Mouse (Mus musculus) G1E-ER4 (cell line): ENCODE measurements around the gene Agap3. TPM values are rescaled to one million over a fixed set of nuclear protein-coding genes. Genes with fewer than 3 reads are reported as not detected.

ENCODE experiments used
- GATA1 ChIP-seq: IDR thresholded peaks from one replicate; pipeline ENCODE4 v1.8.0; 2012; ENCODE audit warnings: low read length, inconsistent platforms
- polyA plus RNA-seq: library from polyadenylated mRNA; stranded (reverse); fragments of >175 nt; gene quantifications from 2 replicates; pipeline ENCODE4 v1.2.3, GENCODE M21; 2012

The Agap3 gene
- polyA plus RNA-seq, 1 experiment: 334 TPM

- no peak for TF ChIP-seq GATA1
Observed at GRCm38 (mm10) chr5:24541144-24541569, 89.2 kb downstream of the Agap3 start.

GRCm38 (mm10) chr5:24542643-24543042 lies 90.7 kb downstream of the Agap3 start:
- no peak for TF ChIP-seq GATA1

GRCm38 (mm10) chr5:24550598-24551316 lies 98.8 kb downstream of the Agap3 start:
- no peak for TF ChIP-seq GATA1

- no peak for TF ChIP-seq GATA1
Observed at GRCm38 (mm10) chr5:24551317-24551688, 99.3 kb downstream of the Agap3 start.

Other genes with a start within 250 kb of the Agap3 start
- 4.0 and 4.3 TPM in 2 replicates for gene Kcnh2, start 100.6 kb upstream of the Agap3 start, polyA plus RNA-seq
- 0.06 and 0.15 TPM in 2 replicates for gene Nos3, start 87.4 kb upstream of the Agap3 start, polyA plus RNA-seq
- gene Atg9b, start 60.0 kb upstream of the Agap3 start, polyA plus RNA-seq: 0.17 and 0.25 TPM in 2 replicates
- 59.9 and 60.9 TPM in 2 replicates for gene Abcb8, start 58.5 kb upstream of the Agap3 start, polyA plus RNA-seq
- gene Asic3, start 38.8 kb upstream of the Agap3 start, polyA plus RNA-seq: 0.08 TPM in 1 of 2 replicates, not detected in the other
- 14.3 and 19.4 TPM in 2 replicates for gene Cdk5, start 28.6 kb upstream of the Agap3 start, polyA plus RNA-seq
- gene Slc4a2, start 28.3 kb upstream of the Agap3 start, polyA plus RNA-seq: 22.8 and 24.1 TPM in 2 replicates
- gene Fastk, start 6.9 kb upstream of the Agap3 start, polyA plus RNA-seq: 287 and 347 TPM in 2 replicates
- 29.5 and 31.2 TPM in 2 replicates for gene Tmub1, start 4.3 kb upstream of the Agap3 start, polyA plus RNA-seq
- gene Gbx1, start 75.0 kb downstream of the Agap3 start, polyA plus RNA-seq: 0.01 TPM in 1 of 2 replicates, not detected in the other
- not detected in 2 replicates for gene Asb10, start 88.8 kb downstream of the Agap3 start, polyA plus RNA-seq
- not detected in 2 replicates for gene 4931409K22Rik, start 104.6 kb downstream of the Agap3 start, polyA plus RNA-seq
- 120 and 124 TPM in 2 replicates for gene Abcf2, start 125.3 kb downstream of the Agap3 start, polyA plus RNA-seq
- gene Chpf2, start 134.6 kb downstream of the Agap3 start, polyA plus RNA-seq: 26.9 and 36.2 TPM in 2 replicates
- gene Smarcd3, start 172.2 kb downstream of the Agap3 start, polyA plus RNA-seq: not detected in 2 replicates
- gene Nub1, start 233.4 kb downstream of the Agap3 start, polyA plus RNA-seq: 20.1 and 30.2 TPM in 2 replicates